Mouse (Mus musculus): ENCODE data around the gene Csrp1. TPM values are rescaled to one million over a fixed set of nuclear protein-coding genes. Genes with fewer than 3 reads are reported as not detected.
A peak's percentile ranks its signal among the peaks of the same experiment; 100 is the strongest.

The Csrp1 gene
- polyA plus RNA-seq, 1 experiment from 2014 or later = 52.9 TPM

DNA sequence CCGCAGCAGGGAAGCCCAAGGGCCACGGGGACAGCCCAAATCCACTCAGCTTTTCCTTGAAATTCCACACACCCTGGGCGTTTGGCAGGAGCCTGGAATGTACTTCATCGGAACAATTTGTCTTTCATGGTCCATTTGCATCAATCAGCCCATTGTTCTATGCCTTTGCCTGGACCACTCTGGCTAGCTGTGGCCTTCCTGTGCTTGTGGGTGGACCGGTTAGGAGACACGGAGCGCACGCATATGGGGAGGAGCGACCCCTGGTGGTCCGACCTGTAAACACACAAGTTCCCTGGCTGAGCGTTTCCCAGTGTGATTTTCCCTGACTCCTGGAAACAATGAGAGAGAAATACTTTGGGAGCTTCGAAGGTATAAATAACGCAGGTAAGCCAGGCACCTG is 61.4 kb downstream of the Csrp1 start:
- no peak overlapping the region for H3K27ac ChIP-seq (replicated peaks; ENCODE audit: low read depth, low read length)
- DNase-seq (ENCODE audit: low spot score) (peak; percentile 85), ATAC-seq (replicated peaks; ENCODE audit: insufficient number of reproducible peaks, low FRiP score, low TSS enrichment, low read depth) (peak; percentile 48; the same call in 1 of the 2 replicates)
- no peak overlapping the region for H3K4me3 ChIP-seq (ENCODE audit: low read depth, low read length)
- no peak overlapping the region for H3K9ac ChIP-seq (replicated peaks; ENCODE audit: low read length)
- H3K4me2 ChIP-seq (ENCODE audit: low read depth, low read length) = no peak overlapping the region
- 8% methylated on average over 13 of the region's 13 CpGs for WGBS
- peaks cover 5% of the 10 kb centered on the region for H3K4me1 ChIP-seq (ENCODE audit: control insufficient read depth, insufficient read depth, low read length)
- no peaks in the 10 kb centered on the region for H3K9me3 ChIP-seq (replicated peaks; ENCODE audit: control insufficient read depth, low read length)
- no peaks in the 10 kb centered on the region for H3K27me3 ChIP-seq (ENCODE audit: control insufficient read depth, insufficient read depth, low read length)
- no peaks in the 10 kb centered on the region for H3K36me3 ChIP-seq (replicated peaks; ENCODE audit: control insufficient read depth, insufficient read depth, low read depth, low read length)

DNA sequence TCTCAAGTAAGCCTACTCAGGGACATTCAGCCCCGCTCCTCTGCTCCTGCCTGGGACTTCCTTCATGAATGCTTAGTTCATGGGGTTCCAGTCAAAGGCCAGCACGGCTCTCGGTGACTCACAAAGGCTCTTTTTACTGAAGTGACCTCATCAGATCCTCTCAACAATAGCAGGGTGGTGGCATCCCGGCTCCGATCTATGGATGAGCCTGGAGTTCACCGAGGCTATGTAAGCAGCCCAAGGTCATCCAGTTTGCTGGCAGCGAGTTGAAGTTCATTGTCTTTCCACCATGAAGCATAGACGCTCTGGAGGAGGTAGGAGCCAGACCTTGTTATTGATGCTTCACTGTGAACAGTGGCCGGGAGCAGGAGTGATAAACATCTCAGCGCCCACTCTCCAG is 63.0 kb downstream of the Csrp1 start:
- Histone ChIP-seq H3K27me3 (ENCODE audit: control insufficient read depth, insufficient read depth, low read length) (no peaks in the 10 kb centered on the region), H3K27ac (replicated peaks; ENCODE audit: low read depth, low read length) (no peak overlapping the region), H3K9me3 (replicated peaks; ENCODE audit: control insufficient read depth, low read length) (no peaks in the 10 kb centered on the region), H3K4me3 (ENCODE audit: low read depth, low read length) (no peak overlapping the region), H3K4me1 (ENCODE audit: control insufficient read depth, insufficient read depth, low read length) (peaks cover 5% of the 10 kb centered on the region), H3K9ac (replicated peaks; ENCODE audit: low read length) (no peak overlapping the region), H3K36me3 (replicated peaks; ENCODE audit: control insufficient read depth, insufficient read depth, low read depth, low read length) (no peaks in the 10 kb centered on the region), H3K4me2 (ENCODE audit: low read depth, low read length) (no peak overlapping the region)
- 35% methylated on average over 10 of the region's 10 CpGs for WGBS
- no peak for DNase-seq (ENCODE audit: low spot score)
- no peak for ATAC-seq (replicated peaks; ENCODE audit: insufficient number of reproducible peaks, low FRiP score, low TSS enrichment, low read depth)

DNA sequence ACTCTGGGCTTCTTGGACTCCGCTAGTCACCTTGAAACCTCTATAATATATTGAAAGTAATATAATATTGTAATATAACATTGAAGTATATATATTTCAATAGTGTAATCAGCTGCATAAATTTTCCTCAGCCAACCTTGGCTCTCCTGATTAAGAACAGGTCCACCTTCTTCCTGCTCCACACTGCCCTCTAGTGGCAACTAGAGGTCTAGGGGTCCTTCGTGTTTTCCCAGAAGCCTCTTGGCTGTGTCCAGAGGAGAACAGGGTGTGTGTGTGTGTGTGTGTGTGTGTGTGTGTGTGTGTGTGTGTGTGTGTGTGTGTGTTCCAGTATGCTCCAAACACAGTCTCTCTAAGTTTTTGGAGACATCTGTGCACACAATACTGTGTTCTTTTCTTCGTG is 67.9 kb downstream of the Csrp1 start:
- no peak overlapping the region for H3K4me3 ChIP-seq (ENCODE audit: low read depth, low read length)
- no peaks in the 10 kb centered on the region for H3K27me3 ChIP-seq (ENCODE audit: control insufficient read depth, insufficient read depth, low read length)
- peak; percentile 91 for DNase-seq (ENCODE audit: low spot score)
- no peak for ATAC-seq (replicated peaks; ENCODE audit: insufficient number of reproducible peaks, low FRiP score, low TSS enrichment, low read depth)
- no peaks in the 10 kb centered on the region for H3K9me3 ChIP-seq (replicated peaks; ENCODE audit: control insufficient read depth, low read length)
- no peak overlapping the region for H3K9ac ChIP-seq (replicated peaks; ENCODE audit: low read length)
- H3K36me3 ChIP-seq (replicated peaks; ENCODE audit: control insufficient read depth, insufficient read depth, low read depth, low read length) = no peaks in the 10 kb centered on the region
- no peak overlapping the region for H3K4me2 ChIP-seq (ENCODE audit: low read depth, low read length)
- no peak overlapping the region for H3K27ac ChIP-seq (replicated peaks; ENCODE audit: low read depth, low read length)
- no peaks in the 10 kb centered on the region for H3K4me1 ChIP-seq (ENCODE audit: control insufficient read depth, insufficient read depth, low read length)
- WGBS = 44% methylated on average over 3 of the region's 3 CpGs

DNA sequence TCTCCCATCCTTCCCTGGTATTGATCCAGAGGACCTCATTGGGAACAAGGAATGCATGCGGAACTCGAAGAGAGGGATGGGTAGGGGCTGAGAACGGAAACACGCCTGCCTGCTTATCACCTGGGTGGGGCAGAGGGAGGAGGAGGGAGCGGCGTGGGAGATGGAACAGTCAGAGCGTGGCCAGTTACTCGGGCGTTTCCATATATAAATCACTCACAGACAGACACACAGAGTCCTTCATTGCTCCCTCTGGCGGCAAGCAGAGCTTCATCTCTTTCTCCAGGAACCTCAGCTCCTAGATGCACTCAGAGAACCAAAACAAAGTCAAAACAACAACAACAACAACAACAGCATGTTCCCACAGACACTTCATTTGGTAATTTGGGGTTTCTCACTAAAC is 68.8 kb downstream of the Csrp1 start:
- DNase-seq (ENCODE audit: low spot score) = no peak

DNA sequence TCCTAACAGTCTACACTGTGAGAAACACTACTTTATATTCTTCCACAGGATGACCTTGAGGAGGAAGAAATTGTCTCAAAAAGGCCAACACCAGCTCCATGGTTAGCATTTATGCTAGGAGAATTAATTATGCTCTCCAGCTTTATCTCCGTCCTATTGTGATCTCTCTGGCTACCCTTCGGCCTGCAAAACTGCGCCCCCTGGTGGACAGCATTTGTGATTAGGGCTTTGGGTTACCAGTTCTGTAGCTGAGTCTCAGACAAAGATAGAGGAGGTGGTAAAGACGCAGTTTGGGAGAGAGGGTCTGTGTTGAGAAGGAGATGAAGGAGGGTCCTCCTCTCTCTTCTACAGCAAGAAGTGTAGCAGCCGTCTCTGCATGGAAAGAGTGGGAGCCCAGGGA is 70.0 kb downstream of the Csrp1 start:
- Histone ChIP-seq H3K27ac (replicated peaks; ENCODE audit: low read depth, low read length) (no peak overlapping the region), H3K27me3 (ENCODE audit: control insufficient read depth, insufficient read depth, low read length) (no peaks in the 10 kb centered on the region), H3K9ac (replicated peaks; ENCODE audit: low read length) (no peak overlapping the region), H3K36me3 (replicated peaks; ENCODE audit: control insufficient read depth, insufficient read depth, low read depth, low read length) (no peaks in the 10 kb centered on the region), H3K4me1 (ENCODE audit: control insufficient read depth, insufficient read depth, low read length) (peaks cover 8% of the 10 kb centered on the region), H3K4me2 (ENCODE audit: low read depth, low read length) (no peak overlapping the region), H3K4me3 (ENCODE audit: low read depth, low read length) (no peak overlapping the region), H3K9me3 (replicated peaks; ENCODE audit: control insufficient read depth, low read length) (no peaks in the 10 kb centered on the region)
- ATAC-seq (replicated peaks; ENCODE audit: insufficient number of reproducible peaks, low FRiP score, low TSS enrichment, low read depth) (no peak), DNase-seq (ENCODE audit: low spot score) (peak; percentile 79)
- WGBS = 10% methylated on average over 5 of the region's 5 CpGs

More for the DNA sequence above, 68.8 kb downstream of the Csrp1 start:
- Histone ChIP-seq H3K9me3 (replicated peaks; ENCODE audit: control insufficient read depth, low read length) (no peaks in the 10 kb centered on the region), H3K4me2 (ENCODE audit: low read depth, low read length) (no peak overlapping the region), H3K36me3 (replicated peaks; ENCODE audit: control insufficient read depth, insufficient read depth, low read depth, low read length) (no peaks in the 10 kb centered on the region), H3K27me3 (ENCODE audit: control insufficient read depth, insufficient read depth, low read length) (no peaks in the 10 kb centered on the region), H3K4me3 (ENCODE audit: low read depth, low read length) (no peak overlapping the region), H3K27ac (replicated peaks; ENCODE audit: low read depth, low read length) (no peak overlapping the region), H3K4me1 (ENCODE audit: control insufficient read depth, insufficient read depth, low read length) (peaks cover 4% of the 10 kb centered on the region), H3K9ac (replicated peaks; ENCODE audit: low read length) (no peak overlapping the region)
- 42% methylated on average over 10 of the region's 10 CpGs for WGBS
- ATAC-seq (replicated peaks; ENCODE audit: insufficient number of reproducible peaks, low FRiP score, low TSS enrichment, low read depth) = no peak

DNA sequence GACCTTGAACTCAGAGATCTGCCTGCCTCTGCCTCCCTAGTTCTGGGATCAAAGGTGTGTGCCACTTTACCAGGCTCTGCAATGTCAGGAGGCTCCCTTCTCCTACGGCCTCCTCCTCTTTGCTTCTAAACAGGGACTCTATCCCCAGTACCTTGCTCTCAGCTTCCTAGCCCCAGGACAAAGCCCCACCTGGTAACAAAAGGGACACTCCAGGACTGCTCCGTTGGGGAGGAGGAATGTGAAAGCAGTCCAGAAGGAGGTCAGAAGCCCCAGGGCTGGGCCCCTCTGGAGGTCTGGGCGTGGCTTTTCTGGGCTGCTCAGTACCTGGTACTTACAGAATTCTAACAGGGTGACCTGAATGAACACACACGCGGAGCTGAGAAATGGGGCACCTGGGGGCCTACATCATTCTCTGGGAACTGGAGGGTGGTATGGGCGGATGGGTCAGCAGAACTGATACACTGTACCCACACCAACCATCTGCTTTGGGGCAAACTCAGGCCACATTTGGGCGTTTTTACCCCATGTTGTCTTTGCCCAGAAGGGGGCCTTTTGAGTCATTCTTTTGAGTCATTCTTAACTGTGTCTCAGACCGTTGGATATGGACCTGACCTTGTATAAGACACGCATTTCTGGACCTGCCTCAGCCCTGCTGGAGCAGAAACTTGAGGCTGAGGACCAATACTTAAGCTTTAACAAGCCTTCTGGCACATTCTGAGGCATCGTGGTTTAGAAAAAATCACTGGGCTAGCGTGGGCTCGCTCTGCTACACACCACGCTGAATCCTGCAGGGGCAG is 72.5 kb downstream of the Csrp1 start:
- no peaks in the 10 kb centered on the region for H3K27me3 ChIP-seq (ENCODE audit: control insufficient read depth, insufficient read depth, low read length)
- ATAC-seq (replicated peaks; ENCODE audit: insufficient number of reproducible peaks, low FRiP score, low TSS enrichment, low read depth) (no peak), DNase-seq (ENCODE audit: low spot score) (no peak)
- H3K36me3 ChIP-seq (replicated peaks; ENCODE audit: control insufficient read depth, insufficient read depth, low read depth, low read length) = no peaks in the 10 kb centered on the region
- H3K4me1 ChIP-seq (ENCODE audit: control insufficient read depth, insufficient read depth, low read length) = peaks cover 8% of the 10 kb centered on the region
- no peak overlapping the region for H3K27ac ChIP-seq (replicated peaks; ENCODE audit: low read depth, low read length)
- no peak overlapping the region for H3K4me2 ChIP-seq (ENCODE audit: low read depth, low read length)
- 58% methylated on average over 13 of the region's 13 CpGs for WGBS
- no peak overlapping the region for H3K4me3 ChIP-seq (ENCODE audit: low read depth, low read length)
- H3K9me3 ChIP-seq (replicated peaks; ENCODE audit: control insufficient read depth, low read length) = no peaks in the 10 kb centered on the region
- no peak overlapping the region for H3K9ac ChIP-seq (replicated peaks; ENCODE audit: low read length)

DNA sequence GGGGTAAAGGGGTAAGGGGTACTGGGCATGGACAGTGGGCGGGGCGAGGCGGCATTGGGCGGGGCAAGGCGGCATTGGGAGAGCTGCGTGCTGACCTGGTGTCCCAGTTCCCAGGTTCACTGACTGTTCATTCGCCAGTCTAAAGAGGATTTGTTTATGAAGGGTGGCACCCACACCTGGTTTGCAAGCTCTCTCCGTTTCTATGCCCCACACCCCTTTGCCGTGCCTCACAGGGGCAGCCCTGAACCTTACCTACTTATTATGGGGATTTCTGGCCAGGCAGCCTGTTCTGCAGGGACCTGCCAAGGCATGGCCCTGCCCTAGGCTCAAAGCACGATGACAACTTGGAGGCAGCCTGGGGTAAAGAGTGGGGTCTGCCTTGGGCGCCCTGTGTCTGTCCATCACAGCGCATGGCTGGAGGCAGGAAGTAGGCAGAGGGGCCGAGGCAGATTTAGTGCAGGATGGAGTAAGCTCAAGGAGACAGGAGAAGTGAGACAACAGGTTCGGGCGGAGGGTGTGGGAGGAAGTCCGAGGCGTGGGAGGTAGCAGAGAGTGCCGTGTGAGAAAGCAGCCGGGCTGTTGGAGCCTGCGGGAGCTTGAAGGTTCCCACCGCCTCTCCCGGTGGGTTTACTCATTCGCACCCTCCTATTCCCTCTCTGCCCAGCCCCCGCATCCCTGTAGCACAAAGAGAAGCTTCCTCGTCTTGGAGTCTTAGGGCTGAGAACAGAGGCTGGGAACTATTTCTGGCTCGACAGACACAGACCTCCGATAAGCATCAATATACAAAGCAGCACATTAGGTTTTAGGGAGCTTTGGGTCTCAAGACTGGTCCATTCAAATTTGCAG is 73.7 kb downstream of the Csrp1 start:
- H3K9ac ChIP-seq (replicated peaks; ENCODE audit: low read length) = peak overlapping the region; percentile 41
- ATAC-seq (replicated peaks; ENCODE audit: insufficient number of reproducible peaks, low FRiP score, low TSS enrichment, low read depth) (peak; percentile 25; the same call in 1 of the 2 replicates), DNase-seq (ENCODE audit: low spot score) (peak; percentile 27)
- no peaks in the 10 kb centered on the region for H3K9me3 ChIP-seq (replicated peaks; ENCODE audit: control insufficient read depth, low read length)
- no peaks in the 10 kb centered on the region for H3K27me3 ChIP-seq (ENCODE audit: control insufficient read depth, insufficient read depth, low read length)
- H3K36me3 ChIP-seq (replicated peaks; ENCODE audit: control insufficient read depth, insufficient read depth, low read depth, low read length) = no peaks in the 10 kb centered on the region
- H3K4me1 ChIP-seq (ENCODE audit: control insufficient read depth, insufficient read depth, low read length) = peaks cover 8% of the 10 kb centered on the region
- WGBS = 8% methylated on average over 27 of the region's 27 CpGs
- H3K4me2 ChIP-seq (ENCODE audit: low read depth, low read length) = peak overlapping the region; percentile 29
- no peak overlapping the region for H3K4me3 ChIP-seq (ENCODE audit: low read depth, low read length)
- H3K27ac ChIP-seq (replicated peaks; ENCODE audit: low read depth, low read length) = no peak overlapping the region; the same call in 1 of the 2 replicates
